Mouse (Mus musculus): Measurements from ENCODE around the gene Atp6v0e.

DNA sequence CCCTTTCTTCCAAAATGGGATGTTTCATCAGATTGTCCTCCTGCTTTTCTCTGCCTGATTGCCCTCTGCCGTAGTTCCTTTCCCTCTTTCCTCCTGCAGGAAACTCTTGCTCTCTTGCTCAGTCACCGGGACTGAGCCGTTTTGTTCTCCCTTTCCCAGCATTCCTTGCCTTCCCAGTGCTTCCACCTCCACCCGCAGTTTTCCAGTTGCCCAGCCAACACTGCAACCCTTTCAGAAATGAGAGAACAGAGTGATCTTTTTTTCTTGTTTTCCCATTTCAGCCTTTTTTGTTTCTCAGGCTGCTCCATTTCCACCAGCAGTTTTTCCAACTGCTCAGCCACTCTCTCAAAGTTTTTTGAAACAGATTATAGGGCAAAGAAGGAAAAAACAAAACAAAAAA is 8.2 kb downstream of the Atp6v0e start:
- TF ChIP-seq CTCF (IDR thresholded peaks at IDR 0.05) (no peak), POLR2A (IDR thresholded peaks at IDR 0.05; ENCODE audit: insufficient read depth, low read depth, low read length) (no peak), EP300 (IDR thresholded peaks at IDR 0.05; ENCODE audit: insufficient read depth, low read depth, low read length) (no peak)
